Mouse (Mus musculus) cerebellum, adult 2 months (tissue): ENCODE measurements around the gene Ctbp2.

Experiments
- CTCF ChIP-seq: fragments of 200-500 bp; IDR thresholded peaks from 2 replicates; pipeline ENCODE4 v1.5.1; 2011; ENCODE audit warnings: low read depth, mild to moderate bottlenecking, control low read depth, low read length, moderate library complexity, borderline replicate concordance; ENCODE audit not compliant: insufficient read depth
- POLR2A ChIP-seq: fragments of 200-500 bp; IDR thresholded peaks from 2 replicates; pipeline ENCODE4 v1.6.1; 2011; ENCODE audit warnings: low read length, control low read depth, borderline replicate concordance; ENCODE audit not compliant: insufficient read depth

- TF ChIP-seq CTCF (no peak), POLR2A (no peak)
Observed at GRCm38 (mm10) chr7:132999061-132999460, 125.1 kb downstream of the Ctbp2 start.
